Mouse (Mus musculus) hindbrain, embryonic 15.5 days (tissue): ENCODE data around the gene Btbd3. TPM values are rescaled to one million over a fixed set of nuclear protein-coding genes. Genes with fewer than 3 reads are reported as not detected.

Experiments used
- ATAC-seq: fragments of 200-750 bp; cut with Nextera tagmentation; 2 replicates; pipeline ENCODE4 v1.8.0; 2017; ENCODE audit warnings: low read depth, moderate number of reproducible peaks, moderate TSS enrichment; ENCODE audit not compliant: low FRiP score
- H3K27ac ChIP-seq: fragments of 300-500 bp; sonication (generic); replicated peaks from 2 replicates; pipeline ENCODE4 v1.5.1; 2015; ENCODE audit warnings: mild to moderate bottlenecking, inconsistent platforms
- H3K27me3 ChIP-seq: fragments of 300-500 bp; sonication (generic); 2 replicates; pipeline ENCODE4 v1.6.1; 2015; ENCODE audit warnings: control low read depth, inconsistent platforms
- H3K36me3 ChIP-seq: fragments of 300-500 bp; sonication (generic); 2 replicates; pipeline ENCODE4 v1.6.1; 2015; ENCODE audit warnings: control low read depth, inconsistent platforms
- H3K4me1 ChIP-seq: fragments of 300-500 bp; sonication (generic); replicated peaks from 2 replicates; pipeline ENCODE4 v1.6.1; 2015; ENCODE audit warnings: control low read depth, inconsistent platforms
- H3K4me2 ChIP-seq: fragments of 300-500 bp; sonication (generic); 2 replicates; pipeline ENCODE4 v1.6.1; 2015; ENCODE audit warnings: moderate library complexity, mild to moderate bottlenecking, inconsistent platforms
- H3K4me3 ChIP-seq: fragments of 300-500 bp; sonication (generic); 2 replicates; pipeline ENCODE4 v1.5.1; 2015; ENCODE audit warnings: mild to moderate bottlenecking, inconsistent platforms
- H3K9ac ChIP-seq: fragments of 300-500 bp; sonication (generic); 2 replicates; pipeline ENCODE4 v1.6.1; 2015; ENCODE audit warnings: inconsistent platforms
- H3K9me3 ChIP-seq: fragments of 300-500 bp; sonication (generic); 2 replicates; pipeline ENCODE4 v1.6.1; 2016; ENCODE audit warnings: control low read depth, inconsistent platforms
- WGBS: fragments of 180-500 bp; shearing (Covaris S2); methylation state at CpG from one replicate; pipeline ENCODE4 v1.1.7; 2015; 5-methylcytosine and 5-hydroxymethylcytosine counted together
- polyA plus RNA-seq: library from polyadenylated mRNA; unstranded; fragments of >200 nt; fragmentation: Nextera tagmentation; extraction: Ambion mirVana; gene quantifications from 2 replicates; pipeline ENCODE4 v1.2.1, GENCODE M21; 2015

Gene Btbd3
- polyA plus RNA-seq, 1 experiment from 2014 or later = 36.7 TPM

DNA sequence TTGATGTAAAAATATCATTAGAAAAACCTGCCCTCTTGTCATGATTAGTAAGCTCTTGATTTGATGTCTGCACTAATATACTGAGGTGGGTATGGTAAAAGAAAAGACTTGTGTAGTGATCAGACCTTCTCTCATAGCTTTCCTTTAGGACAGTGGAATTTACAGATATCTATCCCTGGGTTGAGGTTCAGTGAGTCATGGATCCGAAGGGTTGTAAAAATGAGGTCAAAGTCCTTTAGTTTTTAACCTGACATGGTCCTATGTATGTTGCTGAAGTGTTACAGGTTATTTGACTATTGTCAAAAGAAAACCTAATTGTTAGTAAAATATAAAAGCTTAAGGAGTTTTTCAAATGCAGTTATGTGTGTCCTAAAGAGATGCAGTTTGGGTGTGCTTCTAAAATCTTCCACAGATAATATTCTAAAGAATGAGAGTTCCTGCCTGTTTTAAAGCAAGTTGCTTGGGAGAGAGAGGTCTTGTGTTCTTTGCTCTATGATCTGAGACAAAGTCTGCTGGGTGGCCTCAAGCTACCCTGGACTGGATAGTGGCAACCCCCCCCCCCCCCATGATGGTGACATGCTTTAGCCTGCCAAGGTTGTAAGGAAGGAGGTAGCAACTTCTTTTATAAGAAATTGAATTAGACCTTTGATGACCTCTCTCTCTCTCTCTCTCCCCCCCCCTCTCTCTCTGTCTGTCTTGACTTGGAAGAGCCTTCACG, 234.5 kb downstream of the Btbd3 start:
- H3K27ac ChIP-seq = no peak overlapping the region
- H3K27me3 ChIP-seq = no peaks in the 10 kb centered on the region
- no peaks in the 10 kb centered on the region for H3K36me3 ChIP-seq
- H3K9me3 ChIP-seq = no peaks in the 10 kb centered on the region
- H3K4me1 ChIP-seq = no peaks in the 10 kb centered on the region
- ATAC-seq = no peak
- WGBS = 92% methylated on average over 2 of the region's 2 CpGs
- no peak overlapping the region for H3K4me3 ChIP-seq
- no peak overlapping the region for H3K4me2 ChIP-seq
- no peak overlapping the region for H3K9ac ChIP-seq

DNA sequence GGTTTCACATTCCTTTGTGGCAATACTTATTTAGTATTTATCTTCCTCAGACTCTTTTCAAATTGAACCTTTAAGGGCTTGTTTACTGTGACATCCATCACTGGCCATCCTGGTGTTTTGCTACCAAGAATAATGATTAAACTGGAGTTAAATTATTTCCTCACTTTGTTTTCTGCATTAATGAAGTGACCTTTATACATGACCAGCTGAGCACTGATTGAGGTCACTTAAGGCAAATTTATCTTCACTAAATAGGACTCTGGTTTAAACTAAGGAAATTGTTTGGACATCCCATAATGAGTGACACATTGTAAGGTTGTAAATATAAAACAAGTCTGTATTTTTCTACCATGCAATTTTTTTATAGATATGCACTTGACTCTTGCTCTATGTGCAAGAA, 235.8 kb downstream of the Btbd3 start:
- Histone ChIP-seq H3K27me3 (no peaks in the 10 kb centered on the region), H3K4me3 (no peak overlapping the region), H3K27ac (no peak overlapping the region), H3K4me1 (no peaks in the 10 kb centered on the region), H3K9ac (no peak overlapping the region), H3K4me2 (no peak overlapping the region), H3K9me3 (no peaks in the 10 kb centered on the region), H3K36me3 (no peaks in the 10 kb centered on the region)
- ATAC-seq = no peak

- H3K27ac ChIP-seq = no peak overlapping the region
- H3K4me1 ChIP-seq = no peaks in the 10 kb centered on the region
- H3K4me2 ChIP-seq = no peak overlapping the region
- 87% methylated on average over 12 of the region's 12 CpGs for WGBS
- H3K4me3 ChIP-seq = no peak overlapping the region
- no peaks in the 10 kb centered on the region for H3K36me3 ChIP-seq
- no peak overlapping the region for H3K9ac ChIP-seq
- ATAC-seq = no peak
- no peaks in the 10 kb centered on the region for H3K27me3 ChIP-seq
- H3K9me3 ChIP-seq = no peaks in the 10 kb centered on the region
Observed at GRCm38 (mm10) chr2:138503866-138504380, 247.6 kb downstream of the Btbd3 start.

DNA sequence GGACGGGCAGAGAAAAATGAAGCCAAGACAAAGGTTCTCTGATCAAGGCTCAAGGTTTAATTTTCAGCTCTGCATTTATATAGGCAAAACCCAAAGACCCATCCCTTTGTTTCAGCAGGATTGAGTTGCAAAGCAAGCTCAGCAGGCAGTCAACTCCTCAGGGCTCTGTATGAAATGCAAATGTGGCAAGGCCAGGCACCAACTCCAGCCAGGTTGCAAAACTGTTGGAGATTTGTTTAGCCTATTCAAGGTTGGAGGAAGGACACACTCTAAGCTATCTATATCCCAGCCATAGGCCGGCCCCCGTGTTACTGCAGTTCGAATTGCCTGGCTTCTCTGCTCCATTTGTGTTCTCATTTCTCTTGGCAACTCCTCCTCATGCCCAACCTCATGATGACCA, 259.2 kb downstream of the Btbd3 start:
- Histone ChIP-seq H3K9me3 (no peaks in the 10 kb centered on the region), H3K27me3 (no peaks in the 10 kb centered on the region), H3K36me3 (no peaks in the 10 kb centered on the region), H3K4me1 (no peaks in the 10 kb centered on the region), H3K4me2 (no peak overlapping the region), H3K4me3 (no peak overlapping the region), H3K9ac (no peak overlapping the region), H3K27ac (no peak overlapping the region)
- ATAC-seq = no peak
- 31% methylated on average over 4 of the region's 4 CpGs for WGBS

DNA sequence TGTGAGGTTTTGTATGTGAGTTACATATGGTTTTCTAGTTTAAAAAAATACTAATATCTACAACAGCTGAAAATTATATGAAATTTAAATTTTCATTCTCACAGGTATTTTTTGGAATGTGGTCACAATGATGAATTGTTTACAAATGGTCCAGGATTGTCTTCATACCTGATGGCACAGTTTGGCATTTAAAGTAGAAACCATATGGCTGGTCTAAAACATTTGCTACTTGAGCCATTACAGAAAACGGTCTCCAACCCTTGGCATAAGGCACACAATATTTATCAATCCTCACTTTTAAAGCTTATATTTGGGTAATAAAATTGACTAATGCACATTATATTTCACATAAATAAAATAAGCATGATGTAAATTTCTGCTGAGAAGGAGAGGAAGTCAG, 272.1 kb downstream of the Btbd3 start:
- Histone ChIP-seq H3K4me3 (no peak overlapping the region), H3K4me2 (no peak overlapping the region), H3K9me3 (no peaks in the 10 kb centered on the region), H3K27ac (no peak overlapping the region), H3K4me1 (no peaks in the 10 kb centered on the region), H3K27me3 (no peaks in the 10 kb centered on the region), H3K9ac (no peak overlapping the region), H3K36me3 (no peaks in the 10 kb centered on the region)
- WGBS = 83% methylated on average over 1 of the region's 1 CpGs
- ATAC-seq = no peak

- no peaks in the 10 kb centered on the region for H3K27me3 ChIP-seq
- no peaks in the 10 kb centered on the region for H3K9me3 ChIP-seq
- no peak overlapping the region for H3K27ac ChIP-seq
- H3K9ac ChIP-seq = no peak overlapping the region
- no peak for ATAC-seq
- WGBS = 59% methylated on average over 5 of the region's 5 CpGs
- H3K4me3 ChIP-seq = no peak overlapping the region
- H3K4me1 ChIP-seq = no peaks in the 10 kb centered on the region
- H3K4me2 ChIP-seq = no peak overlapping the region
- H3K36me3 ChIP-seq = no peaks in the 10 kb centered on the region
Observed at GRCm38 (mm10) chr2:138531160-138531967, 275.0 kb downstream of the Btbd3 start.

GRCm38 (mm10) chr2:138531992-138532391, 275.6 kb downstream of the Btbd3 start:
- Histone ChIP-seq H3K27ac (no peak overlapping the region), H3K36me3 (no peaks in the 10 kb centered on the region), H3K9ac (no peak overlapping the region), H3K9me3 (no peaks in the 10 kb centered on the region), H3K4me1 (no peaks in the 10 kb centered on the region), H3K4me2 (no peak overlapping the region), H3K27me3 (no peaks in the 10 kb centered on the region), H3K4me3 (no peak overlapping the region)
- ATAC-seq = no peak
- 32% methylated on average over 4 of the region's 4 CpGs for WGBS

DNA sequence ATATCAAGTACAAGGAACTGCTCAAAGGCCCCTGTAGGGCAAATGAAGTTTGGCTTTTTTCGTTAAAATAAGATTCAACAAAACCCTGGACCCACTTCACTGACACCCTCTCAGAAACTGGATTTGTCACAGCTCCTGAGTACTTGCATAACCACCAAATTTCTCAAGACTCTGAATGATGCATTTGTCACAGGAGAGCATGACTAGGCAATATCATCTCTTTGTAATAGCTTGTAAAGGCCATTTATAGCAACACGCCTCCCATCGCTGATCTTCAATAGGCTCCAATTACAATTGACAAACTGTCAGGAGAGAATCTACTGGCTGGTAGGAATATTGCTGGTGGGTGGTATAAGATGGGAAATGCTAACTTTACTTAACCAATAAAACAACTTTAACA, 283.3 kb downstream of the Btbd3 start:
- H3K36me3 ChIP-seq = no peaks in the 10 kb centered on the region
- no peak for ATAC-seq
- H3K4me2 ChIP-seq = no peak overlapping the region
- H3K4me3 ChIP-seq = no peak overlapping the region
- no peak overlapping the region for H3K9ac ChIP-seq
- no peaks in the 10 kb centered on the region for H3K27me3 ChIP-seq
- H3K9me3 ChIP-seq = no peaks in the 10 kb centered on the region
- 61% methylated on average over 3 of the region's 3 CpGs for WGBS
- no peaks in the 10 kb centered on the region for H3K4me1 ChIP-seq
- H3K27ac ChIP-seq = no peak overlapping the region

DNA sequence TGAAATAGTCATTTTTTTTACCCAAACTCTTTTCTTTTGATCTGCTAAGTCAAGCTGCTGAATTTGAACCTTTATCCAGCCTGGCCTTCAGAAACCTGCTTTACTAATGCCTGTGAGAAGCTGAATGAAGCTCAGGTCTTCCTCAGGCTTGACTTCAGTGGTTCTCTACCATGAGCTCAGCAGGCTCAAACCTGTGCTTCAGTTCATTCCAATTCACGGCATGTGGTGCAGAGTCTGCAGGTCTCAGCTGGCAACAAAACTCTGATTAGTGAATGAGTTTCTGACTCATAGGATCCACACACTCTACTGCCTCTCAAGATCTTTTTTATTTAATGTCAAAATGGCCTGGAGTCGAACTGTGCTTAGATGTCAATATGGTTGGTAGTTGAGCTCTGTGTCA, 292.6 kb downstream of the Btbd3 start:
- Histone ChIP-seq H3K4me3 (no peak overlapping the region), H3K9me3 (no peaks in the 10 kb centered on the region), H3K4me1 (no peaks in the 10 kb centered on the region), H3K9ac (no peak overlapping the region), H3K27me3 (no peaks in the 10 kb centered on the region), H3K4me2 (no peak overlapping the region), H3K27ac (no peak overlapping the region), H3K36me3 (no peaks in the 10 kb centered on the region)
- 70% methylated on average over 2 of the region's 2 CpGs for WGBS
- ATAC-seq = no peak

DNA sequence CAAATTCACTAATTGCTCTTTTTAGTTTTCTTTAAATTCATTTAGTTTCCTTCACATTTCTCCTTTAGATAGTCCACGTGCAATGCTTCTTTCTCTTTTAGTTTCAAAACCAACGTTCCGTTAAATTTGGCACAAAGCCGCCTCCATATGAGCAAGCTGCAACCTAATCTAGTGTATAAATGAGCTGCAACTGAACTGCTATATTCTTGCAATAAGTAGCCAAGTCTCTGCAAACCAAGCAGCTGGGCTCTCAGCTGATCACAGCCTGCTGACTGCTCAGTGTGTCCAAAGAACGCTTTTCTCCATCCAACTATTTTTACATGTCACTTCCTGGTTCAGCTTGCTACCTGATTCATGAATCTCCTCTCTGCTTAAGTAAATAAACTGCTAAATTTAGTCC, 295.2 kb downstream of the Btbd3 start:
- Histone ChIP-seq H3K9me3 (no peaks in the 10 kb centered on the region), H3K4me3 (no peak overlapping the region), H3K9ac (no peak overlapping the region), H3K4me1 (no peaks in the 10 kb centered on the region), H3K27ac (no peak overlapping the region), H3K27me3 (no peaks in the 10 kb centered on the region), H3K36me3 (no peaks in the 10 kb centered on the region), H3K4me2 (no peak overlapping the region)
- 55% methylated on average over 5 of the region's 5 CpGs for WGBS
- peak; percentile 69 for ATAC-seq

DNA sequence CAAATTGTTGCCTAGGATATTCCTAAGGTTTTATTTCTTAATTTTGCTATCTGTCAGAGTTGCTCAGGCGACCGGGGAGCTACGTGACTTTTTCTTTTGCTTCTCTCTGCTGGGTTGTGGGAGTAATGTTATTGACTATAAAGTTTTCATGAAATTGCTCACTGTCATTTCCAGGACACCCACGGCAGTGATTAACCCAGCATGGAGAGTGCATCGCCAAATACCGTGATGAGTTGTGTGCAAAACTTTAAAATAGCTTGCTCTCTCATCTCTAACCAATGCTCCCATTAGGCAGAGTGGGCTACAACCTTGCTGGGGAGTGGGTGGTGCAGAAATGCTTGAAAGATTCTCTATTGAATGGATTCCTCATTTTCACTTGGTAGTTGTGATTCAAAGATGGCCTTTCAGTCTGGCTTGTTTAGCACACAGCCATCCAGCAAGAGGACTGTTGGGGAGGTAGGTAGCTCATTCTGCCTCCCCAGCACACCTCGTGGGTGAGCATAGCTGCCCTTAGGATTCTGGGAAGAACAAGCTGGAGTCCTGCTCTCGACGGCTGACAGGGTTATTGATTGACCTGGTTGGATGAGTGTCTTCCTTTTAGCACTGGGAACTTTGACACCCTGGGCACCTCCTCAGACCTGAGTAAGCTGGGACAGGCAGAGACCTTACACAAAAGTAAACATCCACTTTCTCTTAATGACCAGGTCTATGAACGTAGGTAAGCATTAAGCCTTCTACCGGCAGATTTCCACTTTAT, 298.9 kb downstream of the Btbd3 start:
- no peaks in the 10 kb centered on the region for H3K9me3 ChIP-seq
- no peak overlapping the region for H3K9ac ChIP-seq
- H3K4me2 ChIP-seq = no peak overlapping the region
- ATAC-seq = no peak
- WGBS = 80% methylated on average over 11 of the region's 11 CpGs
- no peaks in the 10 kb centered on the region for H3K27me3 ChIP-seq
- H3K4me3 ChIP-seq = no peak overlapping the region
- no peak overlapping the region for H3K27ac ChIP-seq
- H3K4me1 ChIP-seq = no peaks in the 10 kb centered on the region
- no peaks in the 10 kb centered on the region for H3K36me3 ChIP-seq

- H3K27ac ChIP-seq = no peak overlapping the region
- no peak overlapping the region for H3K9ac ChIP-seq
- no peaks in the 10 kb centered on the region for H3K4me1 ChIP-seq
- H3K9me3 ChIP-seq = no peaks in the 10 kb centered on the region
- H3K4me3 ChIP-seq = no peak overlapping the region
- no peak for ATAC-seq
- no peaks in the 10 kb centered on the region for H3K36me3 ChIP-seq
- H3K27me3 ChIP-seq = no peaks in the 10 kb centered on the region
- H3K4me2 ChIP-seq = no peak overlapping the region
- 90% methylated on average over 2 of the region's 2 CpGs for WGBS
Observed at GRCm38 (mm10) chr2:138585930-138586329, 329.6 kb downstream of the Btbd3 start.
